Mouse (Mus musculus): ENCODE measurements around the gene Csnk1g2.
A peak's percentile ranks its signal among the peaks of the same experiment; 100 is the strongest.

DNA sequence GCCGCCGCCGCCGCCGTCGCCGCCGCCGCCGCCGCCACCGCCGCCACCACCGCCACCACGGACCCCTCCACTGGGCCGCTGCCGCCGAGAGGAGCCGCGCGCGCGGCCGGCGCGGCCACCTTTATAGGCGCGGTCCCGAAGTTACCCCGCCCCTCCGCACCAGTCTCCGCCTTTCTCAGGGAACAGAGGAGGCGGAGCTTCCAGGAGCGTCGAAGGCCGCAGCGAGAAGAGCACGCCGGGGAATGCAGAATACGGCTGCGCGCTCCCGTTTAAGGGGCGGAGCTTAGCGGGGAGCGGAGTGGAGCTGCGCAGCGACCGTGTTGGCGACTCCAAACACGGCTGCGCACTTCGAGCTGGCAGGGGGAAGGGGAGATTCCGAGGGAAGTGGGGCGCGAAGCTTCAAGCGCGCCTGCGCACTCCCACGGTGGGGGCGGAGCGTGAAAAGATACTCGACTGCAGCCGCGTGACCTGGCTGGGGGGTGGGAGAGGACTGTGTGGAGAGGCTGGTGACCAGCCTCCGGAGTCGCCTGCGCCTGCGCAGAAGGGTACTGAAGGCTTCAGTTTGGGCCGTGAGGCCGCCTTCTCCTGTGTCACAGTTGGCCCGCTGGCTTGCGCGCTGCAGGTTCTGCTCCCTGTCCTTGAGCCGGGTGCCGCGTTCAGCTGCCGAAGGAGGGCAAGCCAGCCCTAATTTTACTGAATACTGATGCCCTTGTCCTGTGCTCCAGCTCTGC is 53.7 kb downstream of the Csnk1g2 start:
- TF ChIP-seq POLR2A (IDR thresholded peaks at IDR 0.05; ENCODE audit: extremely low read depth, insufficient read depth, low read length) (peak; percentile 99), CTCF (IDR thresholded peaks at IDR 0.05; ENCODE audit: extremely low read depth, insufficient read depth, low read length) (no peak)

Measured in cortical plate, adult 2 months (tissue).